14 mouse cellular contexts compared by ENCODE assay signal in the genomic region with DNA sequence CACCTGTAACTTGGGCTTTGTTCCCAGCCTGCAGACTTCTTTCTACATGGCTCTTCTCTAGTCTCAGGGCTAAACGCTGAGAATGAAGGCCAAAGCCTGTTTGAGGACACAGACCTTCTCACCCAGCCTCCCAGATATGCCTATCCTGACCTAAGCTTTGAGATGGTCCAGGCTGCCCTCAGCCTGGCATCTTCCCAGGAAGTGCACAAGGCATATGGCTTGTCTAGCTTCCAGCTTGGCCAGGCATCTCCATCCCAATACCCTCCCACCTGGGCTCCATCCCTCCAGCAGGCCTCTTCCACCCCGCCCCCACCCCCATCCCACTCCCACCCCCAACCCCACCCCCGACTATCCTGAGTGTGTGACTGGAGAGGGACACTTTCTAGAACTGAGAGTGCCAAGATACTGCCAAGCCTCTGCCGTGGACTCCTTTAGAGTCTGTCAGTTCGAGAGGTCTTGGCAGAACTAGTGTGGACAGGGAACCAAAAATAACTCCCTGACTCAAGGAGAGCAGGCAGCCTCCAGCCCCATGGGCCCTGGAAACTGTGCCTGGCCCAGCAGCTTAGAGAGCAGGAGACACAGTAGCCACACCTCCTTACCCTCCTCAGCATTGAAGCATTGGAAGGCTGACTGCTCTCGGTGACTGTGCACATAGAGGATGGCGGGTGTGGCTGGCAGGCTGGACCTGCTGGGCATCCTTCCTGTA. TPM values are rescaled to one million over a fixed set of nuclear protein-coding genes. Genes with fewer than 3 reads are reported as not detected.
A peak's percentile ranks its signal among the peaks of the same experiment; 100 is the strongest.
DNase-seq lines count a peak whose midpoint lies in the region; ATAC-seq and TF ChIP-seq lines count a peak whose summit lies in the region.
"Had no signal": no experiment of that assay in that cellular context is flagged by ENCODE, and none has a peak within 500 bp of the region (broad histone marks: within the 10 kb centered on the region; RNA-seq: fewer than 3 reads in every experiment).

No protein-coding gene starts in this region.

- 36% methylated on average over 7 of the region's 7 CpGs for WGBS in heart, postnatal 0 days

- H3K27me3 ChIP-seq in heart, postnatal 0 days (ENCODE audit: control insufficient read depth, insufficient read depth, low read length) = no peaks in the 10 kb centered on the region
- H3K27me3 ChIP-seq: embryonic facial prominence, embryonic 15.5 days; hindbrain, embryonic 13.5 days; limb, embryonic 12.5 days; neural tube, embryonic 15.5 days had no signal

- peak; percentile 91 for ATAC-seq in heart, postnatal 0 days (ENCODE audit: insufficient read depth, low read depth)
- no peak for ATAC-seq in erythroblast, adult 5-6 weeks (replicated peaks; ENCODE audit: low FRiP score, poor library complexity, severe bottlenecking)

- H3K4me1 ChIP-seq in heart, postnatal 0 days (ENCODE audit: control insufficient read depth, insufficient read depth) = peaks cover 18% of the 10 kb centered on the region; the same call in 1 of the 2 replicates
- H3K4me1 ChIP-seq: embryonic facial prominence, embryonic 15.5 days; limb, embryonic 12.5 days; megakaryocyte, embryonic 14.5 days had no signal

- no peak overlapping the region for H3K9ac ChIP-seq in heart, postnatal 0 days (replicated peaks; ENCODE audit: low read depth, low read length)
- H3K9ac ChIP-seq: embryonic facial prominence, embryonic 15.5 days; hindbrain, embryonic 13.5 days; limb, embryonic 12.5 days; neural tube, embryonic 15.5 days had no signal

- TF ChIP-seq EP300 in heart, postnatal 0 days (IDR thresholded peaks at IDR 0.05; ENCODE audit: low read depth) = no peak

- peak overlapping the region; percentile 97 for H3K27ac ChIP-seq in layer of hippocampus, adult 2 months
- H3K27ac ChIP-seq in gastrocnemius, adult 2 months = peak overlapping the region; percentile 75
- H3K27ac ChIP-seq in heart, postnatal 0 days (ENCODE audit: low read depth) = peak overlapping the region; percentile 19; the same call in 1 of the 2 replicates
- H3K27ac ChIP-seq: embryonic facial prominence, embryonic 15.5 days; hindbrain, embryonic 13.5 days; limb, embryonic 12.5 days; neural tube, embryonic 15.5 days had no signal

- H3K4me2 ChIP-seq in heart, postnatal 0 days (ENCODE audit: low read depth, low read length) = no peak overlapping the region
- H3K4me2 ChIP-seq: embryonic facial prominence, embryonic 15.5 days; hindbrain, embryonic 13.5 days; limb, embryonic 12.5 days; neural tube, embryonic 15.5 days had no signal

- intact Hi-C loops in gastrocnemius, adult 2 months (cut with DNase I) = no loop called here

- no peak overlapping the region for H3K4me3 ChIP-seq in layer of hippocampus, adult 2 months
- H3K4me3 ChIP-seq in gastrocnemius, adult 2 months = no peak overlapping the region
- H3K4me3 ChIP-seq in heart, postnatal 0 days (ENCODE audit: low read depth, low read length) = no peak overlapping the region
- H3K4me3 ChIP-seq: embryonic facial prominence, embryonic 15.5 days; hindbrain, embryonic 13.5 days; limb, embryonic 12.5 days; megakaryocyte, embryonic 14.5 days; neural tube, embryonic 15.5 days had no signal

- peak in 1 of 2 experiments; percentile 12 for DNase-seq in layer of hippocampus, adult 2 months (ENCODE audit: low spot score in 2 of 2)
- DNase-seq in layer of hippocampus, postnatal 10 days (ENCODE audit: low spot score in 2 of 2) = no peak
- peak; percentile 86 for DNase-seq in cerebellum, adult 11 months
- peak; percentile 90 for DNase-seq in gastrocnemius, adult 2 months
- peak; percentile 66 for DNase-seq in heart, postnatal 0 days (ENCODE audit: low spot score)
- DNase-seq in thymus, postnatal 0 days (ENCODE audit: low spot score) = no peak
- no peak for DNase-seq in left cerebral cortex, adult 18-20 months (ENCODE audit: low spot score in 2 of 2)
- DNase-seq: kidney, postnatal 36 days had no signal

- TF ChIP-seq CTCF in layer of hippocampus, adult 2 months (conservative IDR thresholded peaks at IDR 0.05) = no peak
- no peak for TF ChIP-seq CTCF in gastrocnemius, adult 2 months (IDR thresholded peaks at IDR 0.05)
- TF ChIP-seq CTCF in heart, postnatal 0 days (IDR thresholded peaks at IDR 0.05; ENCODE audit: low read depth) = no peak

- H3K9me3 ChIP-seq in heart, postnatal 0 days (replicated peaks; ENCODE audit: control insufficient read depth, low read length) = no peaks in the 10 kb centered on the region
- H3K9me3 ChIP-seq: embryonic facial prominence, embryonic 15.5 days; hindbrain, embryonic 13.5 days; limb, embryonic 12.5 days; megakaryocyte, embryonic 14.5 days; neural tube, embryonic 15.5 days had no signal

- no peaks in the 10 kb centered on the region for H3K36me3 ChIP-seq in heart, postnatal 0 days (replicated peaks; ENCODE audit: control insufficient read depth, insufficient read depth, low read length)

RNA-seq across cellular contexts. Expression of a gene that starts 26.0 kb away (rescaled TPM):
- 1,000 to 10,000 TPM; 1,799 to 1,811 TPM for total RNA-seq in layer of hippocampus, adult 2 months (2021)
- 100 to 1,000 TPM; 906 to 941 TPM for total RNA-seq in layer of hippocampus, postnatal 10 days (2021)
- 10 to 100 TPM in 1 of 2 experiments, 1 to 10 TPM in 1; 6.8 to 13.7 TPM for total RNA-seq in gastrocnemius, adult 2 months (2021)
- 4.7 and 6.1 TPM in 2 replicates for total RNA-seq in heart, postnatal 0 days (2014; rRNA removed; ENCODE audit: low replicate concordance)
- polyA plus RNA-seq in heart, postnatal 0 days (2015; fragmentation: Nextera tagmentation; extraction: Ambion mirVana) = 4.0 and 5.7 TPM in 2 replicates
- total RNA-seq in erythroblast, adult 5-6 weeks (2015; ENCODE audit: low replicate concordance) = 6.5 and 7.5 TPM in 2 replicates
- 2.0 and 4.7 TPM in 2 replicates for total RNA-seq in erythroblast, adult 5-6 weeks (2017; ENCODE audit: low replicate concordance)
- 2.5 and 2.7 TPM in 2 replicates for polyA plus RNA-seq in thymus, postnatal 0 days (2015; fragmentation: Nextera tagmentation; extraction: Ambion mirVana)
- total RNA-seq in left cerebral cortex, adult 18-20 months (2021) = 1,000 to 10,000 TPM; 1,494 to 1,506 TPM

Comparison
In these comparisons a context has a peak if more than half of its experiments do, and no peak if none do; other contexts are left out.
1. DNase-seq: peak in cerebellum, adult 11 months (single experiment), gastrocnemius, adult 2 months (single experiment) and heart, postnatal 0 days (single experiment); none in layer of hippocampus, postnatal 10 days (0 of 2), thymus, postnatal 0 days (single experiment) and left cerebral cortex, adult 18-20 months (0 of 2).
2. H3K27ac ChIP-seq: peak in every context shown above with its lines; median percentile 97 in layer of hippocampus, adult 2 months; 75 in gastrocnemius, adult 2 months; 19 in heart, postnatal 0 days.
3. RNA of a gene that starts 26.0 kb away (total RNA-seq): 1,799 to 1,811 TPM in layer of hippocampus, adult 2 months, 1,494 to 1,506 TPM in left cerebral cortex, adult 18-20 months and 906 to 941 TPM in layer of hippocampus, postnatal 10 days; 6.8 to 13.7 TPM in gastrocnemius, adult 2 months, 2.0 to 7.5 TPM in erythroblast, adult 5-6 weeks and 4.7 to 6.1 TPM in heart, postnatal 0 days; every median in the first group is over 10 times any median in the second.